Mouse (Mus musculus) heart, embryonic 14.5 days (tissue): Measurements from ENCODE around the gene Rfc5. TPM values are rescaled to one million over a fixed set of nuclear protein-coding genes. Genes with fewer than 3 reads are reported as not detected.

Source experiments
- polyA plus RNA-seq: library from polyadenylated mRNA; unstranded; fragments of >200 nt; fragmentation: Nextera tagmentation; extraction: Ambion mirVana; gene quantifications from 2 replicates; pipeline ENCODE4 v1.2.1, GENCODE M21; 2014

Gene Rfc5
- polyA plus RNA-seq, 1 experiment from 2014 or later: 54.5 TPM

Other genes starting within 250 kb of the Rfc5 start
- 634 and 638 TPM in 2 replicates for gene Pebp1, start 101.4 kb downstream of the Rfc5 start, polyA plus RNA-seq
- 3.9 and 6.6 TPM in 2 replicates for gene Vsig10, start 70.0 kb downstream of the Rfc5 start, polyA plus RNA-seq
- gene Wsb2, start 31.7 kb downstream of the Rfc5 start, polyA plus RNA-seq: 92.6 and 97.5 TPM in 2 replicates
- 0.09 and 0.12 TPM in 2 replicates for gene Ksr2, start 25.0 kb upstream of the Rfc5 start, polyA plus RNA-seq